Mouse (Mus musculus): Measurements from ENCODE around the gene Pkdrej.
"Not testable (repeated sequence)": the region's sequence is repeated elsewhere in the genome, so short reads cannot be mapped to it uniquely, and the experiment has no call there.

Pkdrej gene

DNA sequence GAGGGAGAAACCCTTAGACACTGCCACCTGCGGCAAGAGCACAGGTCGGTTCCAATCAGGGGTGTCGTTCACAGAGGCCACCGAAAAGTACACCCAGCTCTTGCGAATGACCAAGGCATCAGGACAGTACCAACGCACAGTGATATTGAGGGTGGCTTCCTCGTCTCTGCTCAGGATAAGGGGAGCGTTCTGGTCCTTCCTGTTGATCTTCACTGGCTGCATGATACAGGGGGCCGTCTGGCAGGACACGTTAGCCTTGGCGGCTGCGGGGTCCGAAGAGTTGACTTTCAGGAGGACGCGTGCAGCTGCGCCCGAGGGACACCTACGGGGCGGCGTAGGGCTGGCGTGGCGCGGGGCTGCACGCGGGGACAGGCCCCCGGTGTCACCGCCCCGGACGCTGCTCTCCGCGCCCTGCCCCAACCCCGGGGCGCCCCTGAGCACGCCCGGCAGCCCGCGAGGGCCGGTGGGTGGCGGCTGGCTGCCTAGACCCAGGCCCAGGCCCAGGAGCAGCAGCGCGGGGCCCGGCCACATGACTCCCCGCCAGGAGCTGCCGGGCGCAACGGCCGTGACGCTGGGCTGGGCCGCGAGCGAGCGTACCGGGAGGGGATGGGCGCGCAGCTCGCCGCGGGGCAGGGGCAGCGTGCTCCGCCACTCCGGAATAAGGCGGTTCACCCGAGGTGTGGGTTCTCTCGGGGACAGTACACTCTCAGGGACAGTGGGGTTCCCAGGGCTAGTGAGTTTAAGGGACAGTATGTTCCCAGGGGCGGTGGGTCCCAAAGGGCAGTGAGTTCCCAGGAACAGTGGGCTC, at the start of gene Pkdrej:
Gene Pkdrej, minus strand, starts transcription at position 532 of the 808 bp plus-strand sequence.
- peak; percentile 38 for DNase-seq (ENCODE audit: low spot score)

DNA sequence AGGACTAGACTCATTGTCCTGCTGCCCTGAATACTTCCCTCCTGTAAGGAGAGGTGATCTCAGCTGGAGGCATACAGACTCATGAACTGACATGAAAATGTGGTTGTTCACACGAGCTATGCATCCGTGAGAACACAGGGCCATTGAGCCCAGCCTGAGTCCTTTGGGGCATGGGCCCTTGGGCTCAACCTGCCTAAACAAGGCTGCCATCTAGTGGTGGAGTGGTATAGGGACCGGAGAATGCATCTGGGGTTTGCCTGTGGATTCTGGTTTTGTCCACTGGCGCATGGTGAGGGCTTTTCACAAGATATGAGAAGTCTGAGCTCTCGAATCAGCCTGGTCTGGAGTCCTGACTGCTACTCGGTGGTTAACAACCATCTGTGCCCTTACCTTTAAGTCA, 46.2 kb upstream of the Pkdrej start:
- DNase-seq (ENCODE audit: low spot score) = peak; percentile 36

DNA sequence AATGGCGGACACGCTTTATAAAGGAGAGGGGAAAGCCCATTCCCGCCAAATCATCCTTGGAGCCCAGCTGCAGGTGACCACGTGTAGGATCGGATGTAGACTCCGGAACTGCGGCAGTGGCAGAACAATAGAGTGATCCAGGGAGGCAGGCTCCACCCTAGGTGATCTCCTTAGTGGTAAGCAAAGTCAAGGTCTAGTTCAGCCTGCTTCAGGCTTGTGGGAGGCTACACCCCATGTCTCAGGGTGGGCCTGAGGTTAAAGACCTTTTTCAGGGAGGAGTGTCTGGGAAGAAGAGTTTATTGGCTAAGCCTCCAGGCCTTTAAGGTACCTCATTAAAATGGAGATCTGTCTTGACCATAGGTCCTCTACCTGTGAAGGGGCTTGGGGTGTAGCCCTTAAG, 44.4 kb upstream of the Pkdrej start:
- DNase-seq (ENCODE audit: low spot score) = not testable (repeated sequence)

DNA sequence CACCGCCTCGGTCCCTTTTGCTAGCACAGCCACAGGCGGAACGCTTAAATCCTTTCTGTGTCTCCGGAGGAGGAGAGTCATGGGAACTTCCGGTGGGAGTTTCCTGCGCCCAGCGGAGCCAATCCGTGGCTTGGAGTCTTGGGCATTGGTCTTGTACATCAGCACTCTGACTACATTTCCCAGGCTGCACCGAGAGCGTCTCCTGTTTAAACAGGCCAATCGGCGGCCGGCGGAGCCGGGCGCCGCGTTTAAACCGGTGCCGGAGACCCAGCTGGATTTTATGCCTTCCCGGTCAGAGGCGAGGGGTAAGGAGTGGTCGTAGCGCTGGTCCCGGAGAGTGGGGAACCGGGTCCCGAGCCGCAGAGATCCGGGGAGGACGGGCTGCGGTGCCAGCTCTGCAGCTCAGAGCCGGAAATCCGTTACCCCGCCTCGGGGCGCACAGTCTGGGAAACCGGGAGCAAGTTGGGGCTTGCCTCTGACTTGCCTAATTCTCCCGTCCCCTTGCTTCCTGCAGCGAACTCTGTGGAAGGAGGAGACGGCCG, 38.0 kb upstream of the Pkdrej start, which contains the start of gene Gtse1:
Gene Gtse1, plus strand, starts transcription at position 256 of the 542 bp plus-strand sequence.
- DNase-seq (ENCODE audit: low spot score) = peak; percentile 78

DNA sequence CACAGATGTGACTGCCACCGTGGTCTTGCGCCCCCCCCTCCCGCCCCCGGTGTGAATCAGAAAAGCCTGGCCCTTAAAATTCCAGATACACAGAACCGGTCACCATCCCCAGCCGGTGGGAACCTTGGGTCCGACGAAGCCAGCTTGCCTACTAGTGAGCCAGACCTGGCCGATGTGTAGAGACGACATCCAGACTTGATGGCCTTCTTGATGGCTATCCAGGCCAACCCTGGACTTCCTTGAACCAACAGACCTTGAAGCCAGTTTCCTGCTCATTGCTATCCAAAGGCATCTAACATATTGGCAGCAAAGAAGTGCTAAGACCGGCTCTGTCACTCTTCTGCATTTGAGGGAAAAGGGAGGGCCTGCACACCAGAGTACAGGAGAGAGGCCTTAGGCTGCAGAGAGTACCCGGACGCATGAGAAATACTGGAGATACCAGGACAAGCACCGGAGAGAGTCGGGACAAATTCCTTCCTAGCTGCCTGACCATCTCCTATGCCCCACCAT, 37.5 kb upstream of the Pkdrej start:
- DNase-seq (ENCODE audit: low spot score) = no peak

DNA sequence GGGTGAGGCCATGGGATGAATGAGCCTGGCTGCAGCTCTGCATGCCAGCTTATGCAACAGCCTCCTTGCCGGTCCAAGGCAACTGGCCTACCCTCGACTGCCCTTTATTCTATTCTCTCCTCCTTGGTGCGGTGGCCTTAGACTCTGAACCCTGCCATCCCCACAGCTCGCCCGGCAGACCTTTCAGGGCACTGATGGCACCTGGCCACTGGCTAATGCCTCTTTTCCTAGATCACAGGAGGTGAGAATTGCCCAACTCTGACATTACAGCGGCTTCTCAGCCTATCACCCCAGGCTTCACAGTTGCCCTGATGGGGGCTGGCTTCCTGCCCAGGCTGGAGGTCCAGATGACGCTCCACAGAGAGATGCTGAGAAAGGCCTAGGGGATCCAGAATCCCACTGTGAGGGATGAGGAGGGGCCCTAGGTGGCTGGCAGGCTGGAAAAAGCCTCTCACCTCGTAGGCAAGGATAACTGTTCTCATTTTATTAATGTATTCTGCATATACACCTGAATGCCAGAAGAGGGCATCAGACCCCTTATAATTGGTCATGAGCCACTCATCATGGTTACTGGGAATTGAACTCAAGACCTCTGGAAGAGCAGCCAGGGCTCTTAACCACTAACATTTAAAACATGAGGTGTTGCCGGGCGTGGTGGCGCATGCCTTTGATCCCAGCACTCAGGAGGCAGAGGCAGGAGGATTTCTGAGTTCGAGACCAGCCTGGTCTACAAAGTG, 30.3 kb upstream of the Pkdrej start:
- no peak for DNase-seq (ENCODE audit: low spot score)

DNA sequence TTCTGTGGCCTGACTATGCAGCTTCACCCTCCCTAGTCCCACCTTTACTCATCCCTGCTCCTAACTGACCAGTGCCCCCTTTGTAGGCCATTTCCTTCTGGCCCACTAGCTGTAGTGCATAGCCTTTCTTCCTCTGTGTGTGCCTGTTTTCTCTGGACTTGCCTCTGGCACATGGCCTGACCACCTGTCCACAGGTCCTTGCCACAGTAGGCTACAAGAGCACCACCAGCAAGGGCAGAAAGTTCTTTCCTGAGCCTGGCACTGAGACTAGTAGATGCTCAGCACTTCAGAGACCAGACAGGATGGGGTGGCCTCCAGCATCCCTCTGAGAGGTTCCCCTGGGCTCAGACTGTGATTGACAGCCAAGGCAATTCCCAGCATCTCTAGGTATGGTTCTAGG, 23.5 kb upstream of the Pkdrej start:
- no peak for DNase-seq (ENCODE audit: low spot score)

DNA sequence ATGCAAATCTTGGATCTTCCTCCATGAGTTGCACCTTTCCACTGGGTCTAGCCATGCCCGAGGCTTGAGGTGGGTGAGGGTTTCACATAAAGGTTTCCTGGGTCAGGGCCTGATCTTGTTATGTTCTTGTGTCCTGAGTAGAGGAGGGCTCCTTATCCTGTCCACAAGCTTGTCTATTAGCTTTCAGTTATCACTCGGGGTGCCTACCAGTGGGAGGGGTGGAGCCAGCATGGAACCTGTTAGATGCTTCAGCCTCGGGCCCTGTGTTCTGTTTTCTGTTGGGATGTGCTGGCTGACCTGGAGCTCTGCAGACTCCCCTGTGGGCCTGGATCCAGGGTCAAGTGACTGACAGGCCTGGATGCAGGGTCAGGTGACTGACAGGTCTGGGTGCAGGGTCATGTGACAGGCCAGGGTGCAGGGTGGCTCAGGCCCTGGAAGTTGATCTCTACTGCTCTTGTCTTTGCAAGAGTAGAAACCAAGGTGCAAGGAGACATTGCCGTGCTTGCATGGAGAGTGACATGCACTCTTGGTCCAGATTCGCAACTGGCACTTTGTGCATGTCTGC, 20.3 kb upstream of the Pkdrej start:
- DNase-seq (ENCODE audit: low spot score) = no peak

DNA sequence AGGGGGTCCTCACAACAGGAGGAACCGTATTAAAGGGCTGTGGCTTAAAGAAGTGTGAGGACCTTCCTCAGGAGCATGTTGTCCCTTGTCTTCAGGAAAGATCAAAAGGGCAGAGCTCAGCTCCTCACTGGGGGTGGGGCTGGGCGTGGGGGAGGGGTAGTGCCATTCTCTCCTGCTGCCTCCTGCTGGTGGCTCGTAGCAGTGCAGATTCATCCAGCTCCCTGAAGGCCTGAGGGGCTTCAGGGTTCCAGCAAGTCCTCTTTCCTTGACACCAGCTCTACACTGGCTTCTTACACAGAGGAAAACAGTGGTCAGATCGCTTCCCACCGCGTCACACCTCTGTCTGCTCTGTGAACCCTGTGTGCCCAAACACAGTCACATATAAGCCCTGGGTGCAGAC, 19.4 kb upstream of the Pkdrej start:
- DNase-seq (ENCODE audit: low spot score) = no peak

DNA sequence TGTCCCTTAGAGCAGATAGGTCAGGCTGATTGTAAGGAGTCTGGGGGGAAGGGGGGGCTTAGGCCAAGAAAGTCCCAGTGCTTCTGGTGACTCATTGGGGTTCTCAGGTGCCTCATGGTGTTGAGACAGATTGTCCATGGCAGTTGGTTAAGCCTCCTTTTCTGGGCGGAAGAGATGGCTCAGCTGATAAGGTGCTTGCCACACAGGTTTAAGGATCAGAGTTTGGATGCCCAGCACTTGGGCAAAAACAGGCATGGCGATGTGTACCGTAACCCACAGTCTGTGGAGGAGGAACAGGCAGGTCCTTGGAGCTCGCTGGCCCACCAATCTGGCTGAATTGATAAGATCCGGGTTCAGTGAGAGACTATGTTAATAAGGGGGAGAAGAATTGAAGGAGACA, 15.4 kb upstream of the Pkdrej start:
- DNase-seq (ENCODE audit: low spot score) = no peak

DNA sequence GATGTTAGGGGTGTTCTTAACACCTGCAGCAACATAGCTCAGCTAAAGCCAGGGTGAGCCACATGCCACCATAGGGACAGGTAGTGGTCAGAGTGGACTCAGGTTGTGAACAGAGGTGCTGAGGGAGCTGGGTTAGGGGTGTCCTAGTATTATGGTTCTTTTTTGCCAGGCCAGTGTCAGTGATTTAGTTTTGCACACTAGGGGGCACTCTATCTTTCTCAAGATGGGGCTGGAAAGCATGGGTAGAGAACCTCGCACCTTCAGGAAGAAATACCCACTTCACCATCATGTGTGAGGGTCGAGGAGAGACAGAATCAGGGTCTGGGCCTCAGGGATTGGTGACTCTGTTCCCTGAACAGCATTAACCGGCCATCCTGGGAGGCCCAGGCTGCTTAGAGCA, 13.8 kb upstream of the Pkdrej start:
- DNase-seq (ENCODE audit: low spot score) = no peak

DNA sequence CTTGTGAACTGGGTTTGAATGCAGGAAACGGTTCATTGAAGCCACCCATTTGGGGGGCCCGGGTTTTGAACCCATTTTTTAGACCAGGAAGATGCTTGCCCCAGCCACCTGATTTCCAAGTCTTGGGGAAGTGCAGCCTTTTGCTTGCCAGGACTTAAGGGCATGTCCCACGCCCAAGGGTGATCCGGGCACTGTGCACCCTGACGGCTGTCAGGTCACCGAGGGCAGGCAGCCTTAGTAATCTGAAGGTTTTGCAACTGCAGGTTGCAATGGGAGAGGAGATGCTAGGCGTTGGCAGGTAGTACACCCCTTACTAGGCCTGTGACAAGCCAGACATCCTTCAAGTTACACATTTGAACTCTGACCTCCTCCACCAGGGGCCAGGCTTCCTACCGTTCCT, 11.1 kb upstream of the Pkdrej start:
- no peak for DNase-seq (ENCODE audit: low spot score)

DNA sequence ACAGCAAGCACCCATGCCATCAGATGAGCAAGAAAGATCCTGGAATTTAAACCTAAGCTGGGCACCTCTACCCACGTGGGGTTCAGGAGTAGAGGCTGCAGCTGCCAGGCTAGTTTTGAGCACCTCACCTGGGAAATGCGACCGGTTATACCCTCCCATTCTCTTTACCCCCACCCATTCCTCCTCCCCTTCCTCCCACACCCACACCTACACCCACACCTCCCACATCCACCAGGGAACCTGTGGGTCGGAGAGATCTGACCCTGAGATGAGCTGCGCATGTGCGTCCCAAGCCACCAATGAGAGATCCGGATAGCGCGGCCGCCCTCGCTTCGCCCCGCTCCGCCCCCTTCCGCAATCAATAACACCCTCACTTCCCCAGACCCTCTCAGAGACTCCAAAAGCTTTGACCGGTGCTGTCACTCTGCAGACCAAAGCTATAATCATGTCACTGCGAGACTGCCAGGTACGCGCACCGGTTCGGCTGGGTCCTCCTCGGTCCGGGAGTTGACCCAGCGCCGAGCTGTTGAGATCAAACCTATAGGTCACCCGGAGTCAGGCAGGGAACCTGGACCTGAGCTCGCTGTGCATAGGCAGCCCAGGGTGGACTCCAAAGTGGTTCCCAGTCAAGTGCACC, 10.5 kb upstream of the Pkdrej start, which contains the start of gene Ttc38:
Gene Ttc38, plus strand, starts transcription at position 353 of the 637 bp plus-strand sequence.
- DNase-seq (ENCODE audit: low spot score) = peak; percentile 58

DNA sequence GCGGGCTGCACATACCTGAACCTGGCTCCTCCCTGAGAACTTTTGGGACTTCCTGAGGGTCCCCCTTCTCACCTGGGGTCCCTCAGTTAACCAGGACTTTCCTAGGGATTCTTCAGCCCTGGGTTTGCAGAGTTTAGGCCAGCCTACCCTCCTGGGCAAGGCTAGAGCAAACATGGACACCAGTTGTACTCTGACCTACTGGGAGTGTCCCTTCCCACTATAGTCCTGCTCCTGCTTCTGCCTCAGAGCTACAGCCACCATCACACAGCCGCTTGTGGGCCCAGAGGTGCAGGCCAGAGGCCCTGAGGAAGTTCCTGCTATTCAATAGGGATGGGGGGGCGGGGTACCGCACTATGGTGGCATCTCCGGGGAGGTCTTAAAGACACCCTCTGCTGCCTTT, 7.9 kb upstream of the Pkdrej start:
- no peak for DNase-seq (ENCODE audit: low spot score)

DNA sequence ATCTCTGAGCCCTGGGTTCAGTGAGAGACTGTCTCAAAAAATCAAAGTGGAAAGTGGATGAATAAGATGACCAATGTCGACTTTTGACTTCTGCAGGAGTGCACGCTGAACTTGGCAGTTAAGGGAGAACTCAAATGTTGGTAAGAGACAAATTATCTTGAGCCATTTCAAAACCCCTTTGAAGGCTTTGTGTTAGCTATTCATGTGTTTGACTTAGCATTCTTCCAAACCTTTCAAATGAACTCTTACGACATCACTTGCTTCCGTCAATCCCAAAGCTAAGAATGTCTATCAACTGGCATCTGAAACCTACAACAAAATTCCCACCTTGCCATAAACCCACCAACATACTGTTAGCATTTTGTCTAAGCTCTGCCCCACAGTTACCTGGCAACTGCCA, 6.5 kb upstream of the Pkdrej start:
- DNase-seq (ENCODE audit: low spot score) = no peak

DNA sequence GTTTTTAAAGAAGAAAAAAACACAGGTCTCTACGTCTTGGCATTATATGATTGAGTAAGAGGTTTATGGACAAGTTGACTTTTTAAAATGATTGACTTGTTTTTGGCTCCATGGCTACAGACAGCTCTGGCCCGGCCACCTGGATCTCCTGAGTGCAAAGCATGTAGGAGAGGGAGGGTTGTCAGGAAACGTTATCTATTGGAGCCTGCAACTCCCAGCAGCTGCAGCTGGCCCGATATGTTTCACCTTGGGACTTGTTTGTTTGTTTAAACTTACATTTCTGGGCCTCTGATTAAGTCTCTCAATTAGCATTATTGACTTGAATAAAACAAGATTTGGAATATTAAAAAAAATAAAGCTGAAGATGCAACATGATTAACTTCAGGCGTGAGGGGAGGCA, 5.1 kb upstream of the Pkdrej start:
- DNase-seq (ENCODE audit: low spot score) = no peak

DNA sequence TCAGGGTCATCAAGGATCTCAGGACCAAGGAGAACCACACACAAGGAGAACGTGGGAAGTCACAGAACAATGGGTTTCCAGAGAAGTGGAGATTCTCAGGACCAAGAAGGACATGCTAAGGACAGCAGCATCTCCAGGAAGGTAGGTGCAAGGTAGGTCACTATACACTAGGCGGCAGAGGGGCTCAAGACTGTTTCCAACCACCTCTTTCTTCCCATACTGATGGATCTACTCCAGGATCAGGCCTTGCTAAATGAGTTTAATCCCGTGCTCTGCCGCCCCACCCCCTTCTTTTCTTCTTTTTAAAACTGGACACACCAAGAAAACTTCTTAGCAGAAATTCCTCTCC, 451 bp upstream of the Pkdrej start:
- no peak for DNase-seq (ENCODE audit: low spot score)

DNA sequence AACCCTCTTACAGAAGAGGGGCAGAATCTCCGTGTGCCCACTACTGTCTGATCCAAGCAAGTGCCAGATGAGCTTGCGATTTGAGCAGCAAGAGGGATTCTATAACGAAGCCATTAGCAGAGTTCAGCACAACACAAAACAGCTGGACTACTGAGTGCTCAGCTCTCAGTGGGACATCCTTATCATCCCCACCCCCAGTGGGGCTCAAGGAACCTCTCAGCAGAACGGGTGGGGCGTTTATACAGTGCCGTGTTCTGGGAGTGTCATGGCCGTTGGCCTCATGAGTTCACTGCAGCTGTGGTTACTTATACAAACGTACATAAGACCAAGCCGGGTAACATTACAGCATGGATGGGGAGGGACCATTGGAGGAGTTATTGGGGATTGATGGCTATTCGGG, 8.1 kb downstream of the Pkdrej start:
- DNase-seq (ENCODE audit: low spot score) = no peak

DNA sequence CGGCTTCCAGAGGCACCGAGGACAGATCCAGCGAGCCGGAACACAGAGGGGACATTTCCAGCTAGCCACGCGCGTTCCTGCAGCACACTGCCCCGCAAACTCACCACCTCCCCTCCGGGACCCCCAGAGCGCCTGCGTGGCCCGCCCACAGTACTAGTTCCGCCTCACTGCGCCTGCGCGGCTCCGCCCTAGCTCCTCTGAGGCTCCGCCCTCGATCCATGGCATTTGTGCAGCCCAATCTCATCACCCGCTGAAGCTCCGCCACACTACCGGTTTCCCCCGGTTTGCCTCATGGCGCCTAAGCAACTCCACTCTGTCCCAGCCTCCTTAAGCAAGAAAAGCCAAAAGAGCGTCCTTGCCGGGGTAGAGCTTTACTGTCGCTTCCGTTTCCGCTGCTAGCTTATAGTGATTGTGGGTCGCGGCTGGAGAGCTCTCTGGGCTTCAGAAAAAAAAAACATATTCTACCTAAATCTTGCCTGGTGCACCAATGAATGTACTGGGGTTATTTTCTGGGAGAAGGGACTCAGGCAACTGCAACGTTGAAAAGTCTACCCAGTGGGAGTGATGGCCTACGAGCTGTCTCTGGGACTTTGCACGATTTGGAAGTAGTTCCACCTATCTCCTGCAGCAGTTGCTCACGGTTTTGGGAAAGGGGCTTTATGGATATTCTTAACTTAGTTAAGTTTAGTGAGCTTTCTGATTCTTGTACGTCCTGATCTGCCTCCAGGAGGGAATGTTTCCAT, 9.8 kb downstream of the Pkdrej start, which contains the start of gene Cdpf1:
Gene Cdpf1, minus strand, starts transcription at position 163 of the 743 bp plus-strand sequence.
- DNase-seq (ENCODE audit: low spot score) = peak; percentile 99

DNA sequence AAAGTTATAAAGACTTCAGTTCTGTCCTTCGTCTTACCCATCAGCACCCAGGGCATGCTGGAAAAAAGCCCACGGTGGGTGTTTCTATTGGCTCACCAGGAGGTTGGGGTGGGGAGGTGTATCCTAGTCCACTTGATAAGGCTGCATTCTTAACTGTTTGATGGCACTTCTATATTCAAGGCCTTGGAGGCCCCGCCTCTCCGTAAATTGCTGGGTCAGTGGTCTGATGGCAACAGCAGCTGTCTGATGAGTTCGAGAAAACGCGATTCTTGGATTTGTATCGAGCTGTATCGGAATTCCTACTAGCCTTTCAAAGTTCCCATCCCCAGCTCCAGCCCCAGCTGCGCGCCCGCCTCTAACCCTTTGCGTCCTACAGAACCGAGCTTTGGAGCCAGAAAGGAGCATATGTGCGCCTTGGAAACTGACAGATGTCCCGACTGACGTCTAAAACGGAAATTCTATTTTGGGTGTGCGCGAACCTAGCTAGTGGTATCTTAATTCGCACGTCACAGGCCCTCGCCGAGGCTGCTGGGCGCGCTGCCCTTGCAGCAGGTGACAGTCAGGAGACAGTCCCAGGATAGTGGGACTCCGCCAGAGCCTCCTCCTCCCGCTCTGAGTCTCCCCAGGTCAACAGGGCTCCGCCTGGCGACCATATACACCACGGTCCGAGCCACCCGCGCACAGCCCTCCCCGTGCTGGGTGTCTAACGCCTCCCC, 10.6 kb downstream of the Pkdrej start:
- DNase-seq (ENCODE audit: low spot score) = no peak

DNA sequence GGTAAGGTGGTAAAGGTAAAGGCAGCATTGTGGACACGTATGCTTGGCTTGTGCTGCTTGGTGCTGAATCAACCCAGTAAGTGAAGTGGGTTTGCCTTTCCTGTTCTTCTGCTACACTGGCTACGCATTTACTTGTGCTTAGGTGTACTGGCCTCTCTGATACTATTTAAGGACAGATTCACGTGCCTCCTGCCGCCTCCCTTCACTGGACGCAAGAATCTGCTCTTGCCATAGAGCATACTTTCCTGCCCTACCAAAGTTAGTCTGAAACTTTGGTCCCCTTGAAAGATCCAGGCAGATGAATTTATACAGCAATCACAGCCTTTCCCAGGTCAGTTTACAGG, 11.1 kb downstream of the Pkdrej start:
- DNase-seq (ENCODE audit: low spot score) = no peak
